Mouse (Mus musculus) thymus, adult 2 months (tissue): ENCODE measurements around the gene Acly.

Experiments used
- CTCF ChIP-seq: fragments of 200-500 bp; IDR thresholded peaks from 2 replicates; pipeline ENCODE4 v1.5.1; 2012; ENCODE audit warnings: mild to moderate bottlenecking, control low read depth, low read length, moderate library complexity, borderline replicate concordance; ENCODE audit not compliant: control insufficient read depth, poor library complexity, insufficient read depth; ENCODE audit errors: extremely low read depth
- POLR2A ChIP-seq: fragments of 200-500 bp; IDR thresholded peaks from 2 replicates; pipeline ENCODE4 v1.6.1; 2012; ENCODE audit warnings: mild to moderate bottlenecking, low read length, control low read depth, moderate library complexity; ENCODE audit not compliant: control insufficient read depth, poor library complexity, insufficient read depth; ENCODE audit errors: extremely low read depth

DNA sequence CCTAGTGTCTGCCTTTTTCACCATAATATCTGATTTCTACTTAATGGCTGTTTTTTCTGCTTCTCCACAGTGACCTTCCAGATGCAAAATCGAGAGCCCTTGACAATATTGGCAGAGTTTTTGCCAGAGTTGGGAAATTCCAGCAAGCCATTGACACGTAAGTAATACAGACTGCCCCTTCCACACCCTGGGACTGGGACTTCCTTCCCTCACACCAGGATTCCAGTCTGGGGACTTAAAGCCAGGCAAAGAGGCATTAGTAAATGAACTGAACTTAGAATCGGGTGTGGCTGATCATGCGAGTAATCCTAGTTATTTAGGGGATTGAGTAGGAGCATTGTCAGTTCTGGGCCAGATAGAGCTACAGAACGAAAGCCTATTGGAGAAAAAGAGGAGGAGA lies 33.9 kb upstream of the Acly start:
- TF ChIP-seq CTCF (no peak), POLR2A (no peak)
